ENCODE assay signal across 19 mouse cellular contexts in the genomic region with DNA sequence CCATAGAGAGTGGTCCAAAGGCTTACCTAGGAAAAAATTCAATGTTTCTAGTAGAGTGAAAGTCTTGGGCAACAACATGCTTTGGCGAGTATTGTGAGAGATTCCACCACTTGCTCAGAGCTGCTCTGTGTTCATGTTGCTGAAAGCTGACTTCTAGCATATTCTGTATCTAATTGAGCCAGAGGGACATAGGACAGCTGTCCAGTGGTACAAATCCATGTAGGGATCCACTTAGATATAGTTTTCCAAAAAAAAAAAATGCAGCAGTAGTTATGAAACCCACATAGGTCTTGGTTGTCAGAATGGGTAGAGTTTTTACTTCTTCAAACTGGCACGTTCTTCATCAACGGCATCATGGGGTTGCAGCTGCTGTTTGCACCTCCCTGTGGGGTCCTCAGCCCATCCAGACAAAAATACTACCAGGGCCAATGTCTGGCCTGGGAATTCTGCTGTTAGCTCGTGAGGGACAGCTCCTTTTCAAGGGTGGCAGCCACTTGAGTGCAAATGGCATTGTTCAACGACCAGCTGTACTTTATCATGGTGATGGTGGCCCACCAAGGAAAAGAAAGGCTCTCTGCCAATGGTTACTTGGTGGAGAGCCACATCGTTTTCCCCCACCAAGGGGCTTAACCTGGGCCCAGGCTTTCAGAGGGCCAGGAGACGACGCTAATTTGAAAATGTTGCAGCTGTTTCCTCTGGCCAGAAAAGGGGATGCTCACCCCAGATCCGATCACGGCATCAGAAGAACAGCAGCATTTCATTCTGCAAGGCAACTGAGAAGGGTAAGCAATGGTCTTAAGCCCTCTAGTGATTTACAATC.
A peak's percentile ranks its signal among the peaks of the same experiment; 100 is the strongest.
DNase-seq lines count a peak whose midpoint lies in the region; ATAC-seq and TF ChIP-seq lines count a peak whose summit lies in the region.
"Had no signal": no experiment of that assay in that cellular context is flagged by ENCODE, and none has a peak within 500 bp of the region (broad histone marks: within the 10 kb centered on the region; RNA-seq: fewer than 3 reads in every experiment).

No protein-coding gene starts in this region.

- intact Hi-C loops in left cerebral cortex, postnatal 14 days (cut with DNase I) = no loop called here

- no peak overlapping the region for H3K27ac ChIP-seq in forebrain, postnatal 0 days (ENCODE audit: low read depth, low read length)
- no peak overlapping the region for H3K27ac ChIP-seq in forebrain, embryonic 16.5 days (ENCODE audit: low read length)
- no peak overlapping the region for H3K27ac ChIP-seq in kidney, embryonic 16.5 days (ENCODE audit: low read length)
- H3K27ac ChIP-seq in lung, postnatal 0 days (ENCODE audit: low read length) = peak overlapping the region; percentile 44
- no peak overlapping the region for H3K27ac ChIP-seq in stomach, embryonic 16.5 days (ENCODE audit: low read length)
- H3K27ac ChIP-seq: embryonic facial prominence, embryonic 15.5 days; midbrain, embryonic 15.5 days; neural tube, embryonic 15.5 days had no signal

- no peak overlapping the region for H3K4me3 ChIP-seq in forebrain, postnatal 0 days (ENCODE audit: low read depth, low read length)
- no peak overlapping the region for H3K4me3 ChIP-seq in forebrain, embryonic 16.5 days (replicated peaks; ENCODE audit: low read length)
- no peak overlapping the region for H3K4me3 ChIP-seq in kidney, embryonic 16.5 days (ENCODE audit: low read length)
- no peak overlapping the region for H3K4me3 ChIP-seq in lung, postnatal 0 days (ENCODE audit: low read depth, low read length)
- H3K4me3 ChIP-seq in stomach, embryonic 16.5 days (replicated peaks; ENCODE audit: low read length) = no peak overlapping the region
- H3K4me3 ChIP-seq: embryonic facial prominence, embryonic 15.5 days; midbrain, embryonic 15.5 days; neural tube, embryonic 15.5 days had no signal

- no peaks in the 10 kb centered on the region for H3K4me1 ChIP-seq in forebrain, postnatal 0 days (ENCODE audit: insufficient read depth)
- no peaks in the 10 kb centered on the region; the same call in 1 of the 2 replicates for H3K4me1 ChIP-seq in forebrain, embryonic 16.5 days (replicated peaks; ENCODE audit: control insufficient read depth, insufficient read depth, low read length)
- no peaks in the 10 kb centered on the region for H3K4me1 ChIP-seq in kidney, embryonic 16.5 days (ENCODE audit: insufficient read depth, low read length)
- H3K4me1 ChIP-seq in lung, postnatal 0 days (ENCODE audit: insufficient read depth, low read depth, low read length) = no peaks in the 10 kb centered on the region
- no peaks in the 10 kb centered on the region for H3K4me1 ChIP-seq in stomach, embryonic 16.5 days (ENCODE audit: control insufficient read depth, insufficient read depth, low read length)
- H3K4me1 ChIP-seq: embryonic facial prominence, embryonic 15.5 days; midbrain, embryonic 15.5 days; neural tube, embryonic 15.5 days had no signal

- no peak overlapping the region for H3K4me2 ChIP-seq in forebrain, postnatal 0 days (ENCODE audit: low read depth)
- H3K4me2 ChIP-seq in forebrain, embryonic 16.5 days (ENCODE audit: low read length) = no peak overlapping the region
- H3K4me2 ChIP-seq in kidney, embryonic 16.5 days (replicated peaks; ENCODE audit: low read depth, low read length) = no peak overlapping the region
- no peak overlapping the region for H3K4me2 ChIP-seq in lung, postnatal 0 days (replicated peaks; ENCODE audit: low read depth, low read length)
- H3K4me2 ChIP-seq in stomach, embryonic 16.5 days (ENCODE audit: low read depth, low read length) = no peak overlapping the region
- H3K4me2 ChIP-seq: embryonic facial prominence, embryonic 15.5 days; midbrain, embryonic 15.5 days; neural tube, embryonic 15.5 days had no signal

- TF ChIP-seq CTCF in forebrain, postnatal 0 days (IDR thresholded peaks at IDR 0.05; ENCODE audit: low read depth) = no peak
- TF ChIP-seq CTCF in lung, postnatal 0 days (IDR thresholded peaks at IDR 0.05) = no peak

- TF ChIP-seq EP300 in lung, postnatal 0 days (IDR thresholded peaks at IDR 0.05) = 0 out of 2 replicates have a peak, but pooled peaks have one; percentile 19

- H3K9ac ChIP-seq in forebrain, postnatal 0 days = no peak overlapping the region
- H3K9ac ChIP-seq in forebrain, embryonic 16.5 days (replicated peaks; ENCODE audit: low read depth, low read length) = no peak overlapping the region
- no peak overlapping the region for H3K9ac ChIP-seq in kidney, embryonic 16.5 days (replicated peaks; ENCODE audit: low read length)
- no peak overlapping the region for H3K9ac ChIP-seq in lung, postnatal 0 days (replicated peaks; ENCODE audit: low read depth)
- H3K9ac ChIP-seq in stomach, embryonic 16.5 days (ENCODE audit: low read length) = no peak overlapping the region
- H3K9ac ChIP-seq: embryonic facial prominence, embryonic 15.5 days; midbrain, embryonic 15.5 days; neural tube, embryonic 15.5 days had no signal

- WGBS in forebrain, postnatal 0 days = 52% methylated on average over 10 of the region's 10 CpGs
- 47% methylated on average over 10 of the region's 10 CpGs for WGBS in forebrain, embryonic 16.5 days
- WGBS in kidney, embryonic 16.5 days = 48% methylated on average over 10 of the region's 10 CpGs
- WGBS in lung, postnatal 0 days = 51% methylated on average over 10 of the region's 10 CpGs
- 45% methylated on average over 10 of the region's 10 CpGs for WGBS in stomach, embryonic 16.5 days

- H3K9me3 ChIP-seq in forebrain, postnatal 0 days (ENCODE audit: low read length) = no peaks in the 10 kb centered on the region
- H3K9me3 ChIP-seq in forebrain, embryonic 16.5 days (ENCODE audit: control insufficient read depth, low read length) = no peaks in the 10 kb centered on the region
- H3K9me3 ChIP-seq in kidney, embryonic 16.5 days (ENCODE audit: low read length) = no peaks in the 10 kb centered on the region
- H3K9me3 ChIP-seq in lung, postnatal 0 days (ENCODE audit: low read length) = no peaks in the 10 kb centered on the region
- H3K9me3 ChIP-seq in stomach, embryonic 16.5 days (replicated peaks; ENCODE audit: control insufficient read depth, low read length) = no peaks in the 10 kb centered on the region
- H3K9me3 ChIP-seq: embryonic facial prominence, embryonic 15.5 days; G1E; midbrain, embryonic 15.5 days; neural tube, embryonic 15.5 days had no signal

- DNase-seq in forebrain, postnatal 0 days = no peak
- DNase-seq in kidney, postnatal 10 days = peak; percentile 55
- peak; percentile 76 for DNase-seq in lung, postnatal 0 days (ENCODE audit: low spot score)
- no peak for DNase-seq in lung, postnatal 25 days (ENCODE audit: low spot score)
- no peak for DNase-seq in left cerebral cortex, postnatal 14 days (ENCODE audit: low spot score in 2 of 2)
- DNase-seq: adrenal gland, postnatal 10 days; cerebellum, postnatal 10 days; liver; thymus, adult 2 months had no signal

- peak; percentile 55; the same call in 1 of the 2 replicates for ATAC-seq in forebrain, postnatal 0 days
- no peak; the same call in 1 of the 2 replicates for ATAC-seq in forebrain, embryonic 16.5 days
- ATAC-seq in kidney, embryonic 16.5 days (ENCODE audit: low FRiP score, low TSS enrichment) = no peak
- ATAC-seq in lung, postnatal 0 days = peak; percentile 85
- ATAC-seq in stomach, embryonic 16.5 days (ENCODE audit: insufficient read depth, low FRiP score) = 0 out of 2 replicates have a peak, but pooled peaks have one; percentile 25
- ATAC-seq: activated CD4-positive, CD25-positive, alpha-beta regulatory T cell, adult 4 months; hindbrain, embryonic 16.5 days; intestine, embryonic 16.5 days; midbrain, embryonic 15.5 days had no signal

- H3K36me3 ChIP-seq in forebrain, postnatal 0 days (ENCODE audit: insufficient read depth) = no peaks in the 10 kb centered on the region
- H3K36me3 ChIP-seq in forebrain, embryonic 16.5 days (ENCODE audit: control insufficient read depth, insufficient read depth) = no peaks in the 10 kb centered on the region
- no peaks in the 10 kb centered on the region for H3K36me3 ChIP-seq in kidney, embryonic 16.5 days (ENCODE audit: insufficient read depth, low read length)
- H3K36me3 ChIP-seq in lung, postnatal 0 days (ENCODE audit: insufficient read depth, low read length) = no peaks in the 10 kb centered on the region
- no peaks in the 10 kb centered on the region for H3K36me3 ChIP-seq in stomach, embryonic 16.5 days (ENCODE audit: control insufficient read depth, insufficient read depth, low read length)
- H3K36me3 ChIP-seq: embryonic facial prominence, embryonic 15.5 days; G1E; midbrain, embryonic 15.5 days; neural tube, embryonic 15.5 days had no signal

- no peaks in the 10 kb centered on the region for H3K27me3 ChIP-seq in forebrain, postnatal 0 days (ENCODE audit: insufficient read depth, low read length)
- no peaks in the 10 kb centered on the region for H3K27me3 ChIP-seq in forebrain, embryonic 16.5 days (replicated peaks; ENCODE audit: control insufficient read depth, insufficient read depth, low read length)
- no peaks in the 10 kb centered on the region for H3K27me3 ChIP-seq in kidney, embryonic 16.5 days (ENCODE audit: insufficient read depth, low read length)
- no peaks in the 10 kb centered on the region for H3K27me3 ChIP-seq in lung, postnatal 0 days (replicated peaks; ENCODE audit: insufficient read depth, low read length)
- H3K27me3 ChIP-seq in stomach, embryonic 16.5 days (ENCODE audit: control insufficient read depth, insufficient read depth, low read length) = no peaks in the 10 kb centered on the region
- H3K27me3 ChIP-seq: embryonic facial prominence, embryonic 15.5 days; midbrain, embryonic 15.5 days; neural tube, embryonic 15.5 days had no signal

Comparison
In these comparisons a context has a peak if more than half of its experiments do, and no peak if none do; other contexts are left out.
1. ATAC-seq: peak in forebrain, postnatal 0 days (single experiment), lung, postnatal 0 days (single experiment) and stomach, embryonic 16.5 days (single experiment); none in forebrain, embryonic 16.5 days (single experiment) and kidney, embryonic 16.5 days (single experiment).
2. DNase-seq: peak in kidney, postnatal 10 days (single experiment) and lung, postnatal 0 days (single experiment); none in forebrain, postnatal 0 days (single experiment), lung, postnatal 25 days (single experiment) and left cerebral cortex, postnatal 14 days (0 of 2).